12 mouse cellular contexts compared by ENCODE assay signal in the genomic region with DNA sequence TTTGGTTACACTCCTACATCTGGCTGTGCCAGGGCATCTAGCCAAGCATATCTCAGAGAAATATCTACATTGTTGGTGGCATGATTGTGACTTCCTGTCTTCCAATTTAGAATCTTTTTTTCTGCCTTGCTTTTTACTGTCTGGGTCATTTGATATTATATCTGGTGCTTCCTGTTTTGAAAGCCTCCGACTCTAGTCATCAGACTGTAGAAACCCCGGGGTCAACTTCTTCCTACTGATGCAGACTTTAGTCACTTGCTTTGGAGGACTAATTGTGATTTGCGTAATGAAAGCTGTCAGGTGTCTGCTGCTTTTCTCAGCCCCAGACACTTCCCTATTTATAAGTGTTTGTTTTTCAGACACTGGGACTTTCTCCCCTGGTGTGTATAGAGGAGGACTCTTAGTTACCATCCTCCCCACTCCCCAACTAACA.
DNase-seq lines count a peak whose midpoint lies in the region; ATAC-seq lines count a peak whose summit lies in the region.
"Had no signal": no experiment of that assay in that cellular context is flagged by ENCODE, and none has a peak within 500 bp of the region (broad histone marks: within the 10 kb centered on the region; RNA-seq: fewer than 3 reads in every experiment).

No protein-coding gene starts in this region.

- H3K9me3 ChIP-seq in embryonic facial prominence, embryonic 14.5 days (ENCODE audit: control insufficient read depth, low read length) = no peaks in the 10 kb centered on the region
- H3K9me3 ChIP-seq in embryonic facial prominence, embryonic 10.5 days = no peaks in the 10 kb centered on the region
- no peaks in the 10 kb centered on the region for H3K9me3 ChIP-seq in hindbrain, embryonic 14.5 days (ENCODE audit: control insufficient read depth, low read length)

- H3K4me2 ChIP-seq in embryonic facial prominence, embryonic 14.5 days (ENCODE audit: low read depth, low read length) = no peak overlapping the region
- no peak overlapping the region for H3K4me2 ChIP-seq in hindbrain, embryonic 14.5 days (replicated peaks)
- H3K4me2 ChIP-seq: liver, embryonic 11.5 days had no signal

- no peak overlapping the region for H3K9ac ChIP-seq in embryonic facial prominence, embryonic 14.5 days (ENCODE audit: low read depth, low read length)
- no peak overlapping the region for H3K9ac ChIP-seq in hindbrain, embryonic 14.5 days

- peak; percentile 22 for DNase-seq in embryonic facial prominence, embryonic 14.5 days (ENCODE audit: low spot score)
- DNase-seq in embryonic facial prominence, embryonic 10.5 days (ENCODE audit: low spot score) = no peak
- peak; percentile 3 for DNase-seq in thymus, postnatal 0 days (ENCODE audit: low spot score)
- DNase-seq in thymus, postnatal 10 days (ENCODE audit: low spot score in 2 of 2) = no peak
- peak; percentile 29 for DNase-seq in lung, postnatal 10 days
- no peak for DNase-seq in hindbrain, embryonic 14.5 days (ENCODE audit: low spot score)
- no peak for DNase-seq in cerebellum, adult 11 months
- DNase-seq in layer of hippocampus, adult 9-10 months (ENCODE audit: low spot score) = no peak
- DNase-seq: cerebellum, adult 8-10 months; right cerebral cortex, postnatal 4 days had no signal

- no peaks in the 10 kb centered on the region for H3K27me3 ChIP-seq in embryonic facial prominence, embryonic 14.5 days (replicated peaks; ENCODE audit: control insufficient read depth, insufficient read depth, low read length)
- H3K27me3 ChIP-seq in embryonic facial prominence, embryonic 10.5 days (replicated peaks; ENCODE audit: low read depth, poor library complexity, severe bottlenecking) = no peaks in the 10 kb centered on the region
- no peaks in the 10 kb centered on the region for H3K27me3 ChIP-seq in hindbrain, embryonic 14.5 days (ENCODE audit: control insufficient read depth, insufficient read depth, low read length)

- H3K4me3 ChIP-seq in embryonic facial prominence, embryonic 14.5 days (ENCODE audit: low read depth, low read length) = no peak overlapping the region
- no peak overlapping the region for H3K4me3 ChIP-seq in embryonic facial prominence, embryonic 10.5 days
- H3K4me3 ChIP-seq in hindbrain, embryonic 14.5 days (replicated peaks; ENCODE audit: low read length) = no peak overlapping the region
- H3K4me3 ChIP-seq: erythroblast, embryonic 14.5 days had no signal

- no peak overlapping the region for H3K27ac ChIP-seq in embryonic facial prominence, embryonic 14.5 days (replicated peaks; ENCODE audit: low read depth, low read length)
- no peak overlapping the region for H3K27ac ChIP-seq in embryonic facial prominence, embryonic 10.5 days (replicated peaks)
- H3K27ac ChIP-seq in hindbrain, embryonic 14.5 days = no peak overlapping the region

- 43% methylated on average over 3 of the region's 3 CpGs for WGBS in embryonic facial prominence, embryonic 14.5 days
- WGBS in embryonic facial prominence, embryonic 10.5 days = 69% methylated on average over 3 of the region's 3 CpGs
- 64% methylated on average over 3 of the region's 3 CpGs for WGBS in hindbrain, embryonic 14.5 days

- ATAC-seq in embryonic facial prominence, embryonic 14.5 days (ENCODE audit: low read depth) = no peak
- ATAC-seq in hindbrain, embryonic 14.5 days (ENCODE audit: low FRiP score) = no peak

- no peaks in the 10 kb centered on the region for H3K36me3 ChIP-seq in embryonic facial prominence, embryonic 14.5 days (ENCODE audit: control insufficient read depth, insufficient read depth, low read length)
- no peaks in the 10 kb centered on the region for H3K36me3 ChIP-seq in embryonic facial prominence, embryonic 10.5 days (replicated peaks)
- no peaks in the 10 kb centered on the region for H3K36me3 ChIP-seq in hindbrain, embryonic 14.5 days (replicated peaks; ENCODE audit: control insufficient read depth, insufficient read depth)

- no peaks in the 10 kb centered on the region for H3K4me1 ChIP-seq in embryonic facial prominence, embryonic 14.5 days (ENCODE audit: control insufficient read depth, insufficient read depth, low read length)
- peaks cover 4% of the 10 kb centered on the region; the same call in 1 of the 2 replicates for H3K4me1 ChIP-seq in embryonic facial prominence, embryonic 10.5 days
- H3K4me1 ChIP-seq in hindbrain, embryonic 14.5 days (replicated peaks; ENCODE audit: control insufficient read depth, insufficient read depth, low read length) = no peaks in the 10 kb centered on the region

Comparison
In these comparisons a context has a peak if more than half of its experiments do, and no peak if none do; other contexts are left out.
1. DNase-seq: peak in embryonic facial prominence, embryonic 14.5 days (single experiment), thymus, postnatal 0 days (single experiment) and lung, postnatal 10 days (single experiment); none in embryonic facial prominence, embryonic 10.5 days (single experiment), thymus, postnatal 10 days (0 of 2), hindbrain, embryonic 14.5 days (single experiment), cerebellum, adult 11 months (single experiment) and layer of hippocampus, adult 9-10 months (single experiment).